Mouse (Mus musculus): ENCODE data around the gene Exph5.

GRCm38 (mm10) chr9:53276381-53276780 lies 25.1 kb upstream of the Exph5 start:
- TF ChIP-seq CTCF (IDR thresholded peaks at IDR 0.05; ENCODE audit: low read depth, low read length) (no peak), GATA1 (IDR thresholded peaks at IDR 0.05; ENCODE audit: borderline replicate concordance, low read length) (no peak), TAL1 (conservative IDR thresholded peaks at IDR 0.05; ENCODE audit: low read depth, low read length) (no peak)
